Mouse (Mus musculus) C2C12 (cell line): ENCODE measurements around the gene Slc25a43.

Source experiments
- CTCF ChIP-seq: IDR thresholded peaks from one replicate; pipeline ENCODE4 v1.5.1; 2011; ENCODE audit not compliant: control insufficient read depth, insufficient read depth, insufficient read length
- MAX ChIP-seq: IDR thresholded peaks from one replicate; pipeline ENCODE4 v1.6.1; 2011; ENCODE audit warnings: mild to moderate bottlenecking, control low read depth

DNA sequence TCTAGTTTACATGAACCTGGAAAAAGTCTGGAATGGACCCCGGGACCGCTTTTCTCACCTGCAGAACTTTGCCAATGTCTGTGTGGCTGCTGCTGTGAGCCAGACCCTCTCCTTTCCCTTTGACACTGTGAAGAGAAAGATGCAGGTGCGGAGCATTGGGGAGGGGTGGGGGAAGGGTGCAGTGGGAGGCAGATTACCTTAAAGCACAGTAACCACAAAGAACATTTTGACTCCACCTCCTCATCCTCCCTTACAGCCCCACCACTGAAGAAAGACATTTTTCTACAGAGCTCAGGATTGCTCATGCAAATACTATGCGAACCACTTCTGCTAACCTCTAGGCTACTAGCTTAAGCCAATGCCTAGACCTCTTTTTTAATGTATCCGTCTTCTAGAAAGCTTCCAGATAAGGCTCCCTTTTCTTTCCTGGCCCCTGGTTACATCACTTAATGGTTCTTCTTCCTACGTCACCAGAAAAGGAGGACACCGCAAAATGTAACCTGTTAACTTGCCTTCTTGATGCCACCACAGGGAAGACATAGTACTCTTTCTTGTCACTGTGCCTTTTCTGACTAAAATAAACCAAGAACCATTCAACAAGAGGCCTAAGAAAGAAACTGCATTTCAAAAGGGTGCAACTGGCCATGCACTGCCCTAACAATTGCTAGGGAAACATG lies 14.5 kb downstream of the Slc25a43 start:
- TF ChIP-seq CTCF (no peak), MAX (no peak)
